ENCODE assay signal across 23 mouse cellular contexts in genomic region chr14:30131256-30131655, GRCm38 (mm10).
"Had no signal": no experiment of that assay in that cellular context is flagged by ENCODE, and none has a peak within 500 bp of the region (broad histone marks: within the 10 kb centered on the region; RNA-seq: fewer than 3 reads in every experiment).

No protein-coding gene starts in this region.

- H3K27me3 ChIP-seq: liver, embryonic 12.5 days; liver, embryonic 15.5 days; lung, embryonic 15.5 days; neural tube, embryonic 13.5 days had no signal

- H3K9ac ChIP-seq: limb, embryonic 13.5 days; liver, embryonic 12.5 days; liver, embryonic 15.5 days; lung, embryonic 15.5 days; midbrain, embryonic 12.5 days; neural tube, embryonic 13.5 days had no signal

- DNase-seq: kidney, adult 18-20 months; kidney, adult 9 months; kidney, postnatal 14 days; kidney, postnatal 4 days; liver; lung, adult 18-20 months; lung, postnatal 10 days; lung, postnatal 36 days; retina, postnatal 1 day; right cerebral cortex, postnatal 25 days; thymus, adult 18-20 months; thymus, postnatal 14 days; thymus, postnatal 4 days had no signal

- H3K27ac ChIP-seq: limb, embryonic 10.5 days; limb, embryonic 13.5 days; liver, embryonic 12.5 days; liver, embryonic 15.5 days; lung, embryonic 15.5 days; midbrain, embryonic 12.5 days; neural tube, embryonic 13.5 days; stomach, postnatal 0 days had no signal

- H3K4me2 ChIP-seq: limb, embryonic 13.5 days; liver, embryonic 12.5 days; liver, embryonic 15.5 days; lung, embryonic 15.5 days; midbrain, embryonic 12.5 days; neural tube, embryonic 13.5 days had no signal

- H3K4me3 ChIP-seq: limb, embryonic 10.5 days; limb, embryonic 13.5 days; liver, embryonic 12.5 days; liver, embryonic 15.5 days; lung, embryonic 15.5 days; midbrain, embryonic 12.5 days; myocyte; neural tube, embryonic 13.5 days had no signal

- H3K36me3 ChIP-seq: limb, embryonic 10.5 days; limb, embryonic 13.5 days; liver, embryonic 12.5 days; liver, embryonic 15.5 days; lung, embryonic 15.5 days; midbrain, embryonic 12.5 days; neural tube, embryonic 13.5 days had no signal

- H3K4me1 ChIP-seq: limb, embryonic 10.5 days; limb, embryonic 13.5 days; liver, embryonic 15.5 days; lung, embryonic 15.5 days; midbrain, embryonic 12.5 days; neural tube, embryonic 13.5 days had no signal

- H3K9me3 ChIP-seq: limb, embryonic 10.5 days; limb, embryonic 13.5 days; liver, embryonic 12.5 days; liver, embryonic 15.5 days; lung, embryonic 15.5 days; midbrain, embryonic 12.5 days; neural tube, embryonic 13.5 days had no signal

- ATAC-seq: liver, embryonic 12.5 days; midbrain, embryonic 16.5 days had no signal
